Mouse (Mus musculus) mammary gland, adult 2 months (tissue): Measurements from ENCODE around the gene Piezo1. TPM values are rescaled to one million over a fixed set of nuclear protein-coding genes. Genes with fewer than 3 reads are reported as not detected.

ENCODE experiments used
- polyA plus RNA-seq: library from polyadenylated mRNA; depleted of rRNA; stranded (reverse); fragments of >200 nt; gene quantifications from 2 replicates; pipeline ENCODE4 v1.2.3, GENCODE M21; 2012; ENCODE audit warnings: low replicate concordance; rRNA removed

The Piezo1 gene
- polyA plus RNA-seq = 119 and 150 TPM in 2 replicates

DNA sequence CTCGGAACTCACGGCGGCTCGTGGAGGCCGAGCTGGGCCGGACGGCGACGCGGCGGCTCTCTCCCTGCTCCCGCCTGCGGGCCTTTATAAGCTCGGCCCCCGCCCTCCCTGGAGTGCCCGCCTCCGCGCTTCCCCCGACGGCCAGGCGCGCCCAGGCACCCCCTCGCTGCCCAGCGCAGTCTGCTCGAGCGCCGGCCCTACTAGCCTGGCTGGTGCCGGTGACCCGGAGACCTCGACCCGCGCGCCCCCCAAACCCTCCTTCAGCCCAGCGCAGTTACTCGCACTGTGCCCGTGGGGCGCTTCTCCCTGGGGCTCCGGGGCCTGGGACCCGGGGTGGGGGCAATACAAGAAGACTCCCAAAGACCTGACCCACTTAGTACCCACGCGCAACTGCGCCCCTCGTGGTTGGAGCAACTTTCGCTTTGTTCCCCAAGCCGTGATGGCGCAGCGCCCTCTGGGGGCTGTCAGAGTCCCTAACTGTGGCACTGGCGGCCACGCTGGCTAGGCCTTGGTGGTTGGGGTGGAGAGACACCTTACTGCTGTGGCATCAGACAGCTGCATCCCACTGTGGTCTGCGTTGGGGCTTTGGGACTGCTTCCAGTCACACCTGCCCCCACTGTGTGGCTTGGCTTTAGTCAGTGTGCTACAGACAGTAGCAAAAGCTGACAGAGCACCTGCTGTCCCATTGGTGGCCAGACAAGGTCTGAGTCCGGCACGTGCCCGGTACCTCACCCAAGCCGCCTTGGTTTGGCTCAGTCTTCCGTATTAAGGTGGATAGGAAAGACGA is at the start of gene Piezo1:
TSS of gene Piezo1 (minus strand) at position 65 of the 787 bp plus-strand sequence.

DNA sequence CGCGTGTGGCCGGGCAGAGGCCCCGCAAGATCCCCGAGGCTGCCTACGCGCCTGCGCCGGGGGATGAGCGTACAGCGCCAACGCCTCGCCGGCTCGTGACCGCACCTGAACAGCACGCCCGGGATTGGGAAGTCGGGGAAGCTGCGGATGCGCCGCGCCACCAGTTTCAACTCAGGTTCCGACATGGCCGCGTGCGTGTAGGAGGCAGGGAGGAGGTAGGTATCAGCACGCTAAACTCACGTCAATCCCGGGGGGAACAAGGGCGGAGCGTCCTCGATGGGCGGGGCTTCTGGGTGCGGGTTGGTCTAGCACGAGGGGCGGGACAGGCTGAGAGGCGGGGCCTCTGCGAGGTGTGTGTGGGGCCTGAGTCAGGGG is 25.5 kb upstream of the Piezo1 start, which contains the start of gene Aprt:
TSS of gene Aprt (minus strand) at position 262 of the 375 bp plus-strand sequence.

DNA sequence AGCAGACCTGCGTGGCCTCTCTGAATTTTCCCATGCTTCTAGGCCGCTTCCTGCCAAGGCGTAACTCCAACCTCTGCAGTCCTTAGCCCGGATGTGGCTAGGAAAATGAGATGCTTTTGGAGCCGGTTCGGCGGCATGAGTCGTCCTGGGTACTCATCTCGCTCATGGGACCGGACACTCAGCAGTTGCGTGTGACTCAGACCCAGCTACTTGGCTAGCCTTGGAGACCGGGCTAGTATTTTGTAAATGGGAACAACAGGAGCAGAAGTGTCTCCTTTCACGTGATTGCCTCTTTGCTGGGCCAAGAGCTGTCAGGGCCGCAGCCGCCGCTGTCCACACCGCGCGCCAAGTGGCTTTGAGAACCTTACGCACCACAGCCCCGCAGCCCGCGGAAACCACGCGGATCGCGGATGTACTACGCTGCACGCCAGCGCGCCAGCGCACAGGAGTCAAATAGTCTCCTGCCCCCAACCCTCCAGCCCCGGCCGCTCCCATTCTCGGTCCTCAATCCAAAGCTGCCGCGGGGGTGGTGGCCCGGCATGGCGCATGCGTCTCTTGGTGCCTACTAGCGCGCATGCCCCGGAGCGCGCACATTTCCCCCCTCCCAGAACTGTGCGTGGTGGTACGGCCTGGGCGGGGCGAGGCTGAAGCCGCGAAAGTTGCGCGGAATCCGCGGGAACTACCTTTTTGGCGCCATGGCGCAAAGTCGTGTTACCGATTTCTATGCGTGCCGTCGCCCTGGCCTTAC is 16.4 kb upstream of the Piezo1 start, which contains the start of gene Cdt1:
TSS of gene Cdt1 (plus strand) at position 655 of the 748 bp plus-strand sequence.

DNA sequence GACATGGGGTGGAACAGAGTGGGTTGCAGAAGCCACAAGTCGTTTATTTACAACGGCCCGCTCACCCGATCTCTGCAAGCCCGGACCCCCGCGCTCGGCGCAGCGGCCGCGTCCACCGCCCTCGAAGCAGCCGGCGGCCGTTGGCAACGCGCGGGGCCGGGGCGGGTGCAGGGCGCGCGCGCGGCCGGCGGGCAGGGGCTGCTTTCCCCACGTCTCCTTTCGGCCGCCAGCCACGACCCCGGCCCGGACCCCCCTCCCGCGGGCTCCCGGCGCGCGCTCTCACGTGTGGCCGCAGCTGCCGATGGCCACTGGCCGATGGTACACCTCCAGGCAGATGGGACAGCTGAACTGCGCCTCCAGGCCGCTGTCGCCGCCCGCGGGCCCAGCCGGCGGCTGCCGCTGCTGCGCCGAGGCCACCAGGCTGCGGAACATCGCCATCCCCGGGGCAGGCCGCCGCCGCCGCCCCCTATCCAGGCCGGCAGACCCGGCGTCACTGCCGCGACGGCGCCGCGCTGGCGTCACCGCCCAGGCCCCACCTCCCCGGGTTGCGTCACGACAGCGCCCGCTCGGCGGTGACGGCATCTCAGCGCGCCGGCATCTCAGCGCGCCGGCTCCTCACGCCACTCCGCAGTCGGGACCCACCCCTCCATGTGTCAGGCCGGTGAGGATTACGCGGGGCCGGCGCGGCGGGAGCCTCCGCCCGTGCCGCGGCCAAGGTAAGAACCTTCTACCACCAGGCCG is 75.4 kb downstream of the Piezo1 start, which contains the start of the genes Rnf166 and Ctu2:
TSS of gene Rnf166 (minus strand) at position 485 of the 741 bp plus-strand sequence.
TSS of gene Ctu2 (plus strand) at position 564 of the 741 bp plus-strand sequence.

DNA sequence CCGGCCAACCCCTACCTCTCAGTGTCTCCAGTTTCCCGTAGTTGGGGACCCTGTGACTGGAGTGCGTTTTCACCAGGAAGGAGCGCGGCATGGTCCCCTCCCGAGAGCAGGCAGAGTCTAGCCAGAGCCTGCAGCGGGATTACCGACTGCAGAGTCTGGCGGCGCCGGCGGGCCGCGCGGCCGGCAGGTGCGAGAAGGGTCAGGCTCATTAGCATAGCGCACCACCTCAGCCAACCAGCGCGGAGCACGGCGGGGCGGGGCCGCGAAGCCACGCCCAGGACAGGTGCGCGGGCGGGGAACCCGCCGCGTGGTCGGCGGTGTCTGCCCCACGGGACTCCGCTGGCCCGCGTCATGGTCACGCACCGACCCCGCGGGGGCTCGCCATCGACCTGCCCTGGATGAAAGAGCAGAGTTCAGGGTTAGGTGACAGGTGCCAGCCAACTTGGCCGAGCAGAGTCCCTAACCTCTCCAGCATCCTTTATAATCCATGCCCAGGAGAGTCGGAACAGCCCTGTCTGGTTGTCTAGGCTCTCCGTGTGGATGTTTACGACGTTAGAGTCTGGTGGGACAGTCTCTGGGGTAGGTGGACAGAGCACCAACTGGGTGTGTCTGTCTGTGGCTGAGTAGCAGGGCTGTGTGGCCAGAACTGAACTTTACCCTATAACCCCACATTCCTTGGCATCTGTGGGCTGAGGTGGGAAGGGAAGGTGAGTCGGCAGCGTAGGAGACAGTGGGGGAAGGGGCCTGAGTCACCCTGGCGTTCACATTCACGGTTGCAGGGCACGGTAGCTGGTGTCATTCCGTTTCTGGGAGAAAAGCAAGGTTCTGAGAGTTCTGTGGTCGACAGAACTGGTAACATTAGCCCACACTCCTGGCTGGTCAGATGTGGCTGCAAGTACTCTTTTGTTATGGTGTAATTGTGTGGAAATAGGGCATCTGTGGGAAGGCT is 90.3 kb downstream of the Piezo1 start, which contains the start of gene Snai3:
TSS of gene Snai3 (minus strand) at position 210 of the 949 bp plus-strand sequence.

DNA sequence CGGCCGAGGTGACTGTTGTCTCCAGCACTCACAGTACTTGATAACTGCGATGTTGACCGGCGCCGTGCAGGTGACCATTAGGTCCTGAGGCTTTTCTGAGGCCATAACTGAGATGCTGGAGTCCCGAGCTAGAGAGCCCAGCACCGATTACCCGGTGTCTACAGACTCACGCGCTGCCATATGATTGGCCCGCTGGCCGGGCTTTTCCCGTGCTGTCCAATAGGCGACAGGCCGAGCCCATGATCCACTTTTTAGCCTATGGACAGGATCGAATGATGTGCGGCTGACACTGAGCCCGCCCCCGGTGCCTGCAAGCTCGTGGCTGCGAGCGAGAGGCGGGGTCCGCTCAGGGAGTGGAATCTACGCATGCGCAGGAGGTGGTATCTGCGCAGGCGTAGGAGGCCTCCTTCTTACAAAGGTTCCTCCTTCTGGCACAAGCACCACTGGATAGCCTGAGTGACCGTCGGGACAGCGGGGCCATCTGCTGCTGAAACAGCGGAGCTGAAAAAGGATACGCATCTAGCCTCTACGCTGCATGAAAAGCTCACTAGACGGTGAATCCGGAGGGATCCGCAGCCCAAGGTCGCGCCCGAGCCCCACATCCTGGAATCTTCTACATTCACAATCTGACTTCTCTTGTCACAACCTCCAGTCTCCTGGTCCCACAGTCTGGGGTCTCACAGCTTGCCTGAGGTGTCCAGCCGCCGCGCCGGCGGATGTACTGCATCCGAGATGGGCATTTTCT is 107.7 kb downstream of the Piezo1 start, which contains the start of gene Mvd:
TSS of gene Mvd (minus strand) at position 161 of the 745 bp plus-strand sequence.

DNA sequence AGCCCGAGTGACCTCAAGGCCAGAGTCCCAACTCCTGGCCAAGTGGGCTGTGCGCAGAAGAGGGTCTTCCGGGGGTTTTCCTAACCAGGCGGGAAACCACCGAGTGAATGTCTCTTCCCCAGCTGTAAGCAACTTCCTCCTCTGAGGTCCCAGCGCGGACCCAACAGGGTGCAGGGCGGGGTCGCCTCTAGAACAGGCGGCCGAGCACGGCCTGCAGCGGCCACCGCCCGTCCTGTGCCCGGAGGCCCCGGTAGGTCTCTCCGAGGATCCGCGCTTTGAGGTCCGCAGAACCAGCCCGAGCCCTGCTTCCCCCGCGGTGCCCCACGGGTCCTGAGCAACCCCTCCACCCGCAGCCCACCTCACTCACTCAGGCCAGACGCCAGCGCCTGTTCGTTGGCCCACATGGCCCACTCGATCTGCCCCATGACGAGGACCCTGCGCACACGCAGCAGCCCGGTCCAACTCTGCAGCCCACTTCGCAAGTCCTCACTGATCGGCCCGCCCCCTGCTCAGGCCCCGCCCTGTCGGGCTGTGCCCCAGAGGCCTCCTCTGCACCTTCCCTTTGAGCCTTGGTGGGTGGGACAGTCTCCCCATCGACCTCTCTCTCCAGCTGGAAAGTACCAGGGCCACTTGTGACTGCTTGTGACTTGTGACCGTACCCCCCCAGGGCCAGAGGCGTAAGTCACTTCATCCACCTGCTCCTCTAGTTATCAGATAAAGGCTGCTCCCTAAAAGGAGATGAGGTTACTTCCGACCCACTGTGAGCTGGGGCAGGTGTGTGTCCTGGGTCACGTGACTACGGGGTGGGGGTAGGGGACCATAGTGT is 118.5 kb downstream of the Piezo1 start, which contains the start of gene Cyba:
TSS of gene Cyba (minus strand) at position 488 of the 826 bp plus-strand sequence.

Other genes starting within 250 kb of the Piezo1 start
- not detected in 2 replicates for gene Trhr2, start 190.6 kb downstream of the Piezo1 start, polyA plus RNA-seq
- gene Zc3h18, start 174.7 kb downstream of the Piezo1 start, polyA plus RNA-seq = 19.4 and 33.3 TPM in 2 replicates
- gene Il17c, start 129.3 kb downstream of the Piezo1 start, polyA plus RNA-seq = 0.24 and 0.84 TPM in 2 replicates
- gene Cyba, start 118.4 kb downstream of the Piezo1 start, polyA plus RNA-seq = 239 and 467 TPM in 2 replicates
- gene Mvd, start 107.9 kb downstream of the Piezo1 start, polyA plus RNA-seq = 34.7 and 40.7 TPM in 2 replicates
- gene Snai3, start 90.6 kb downstream of the Piezo1 start, polyA plus RNA-seq = 7.1 and 8.1 TPM in 2 replicates
- gene Rnf166, start 75.3 kb downstream of the Piezo1 start, polyA plus RNA-seq = 114 and 121 TPM in 2 replicates
- gene Ctu2, start 75.2 kb downstream of the Piezo1 start, polyA plus RNA-seq = 28.3 and 43.6 TPM in 2 replicates
- 15.1 and 45.5 TPM in 2 replicates for gene Cdt1, start 16.7 kb upstream of the Piezo1 start, polyA plus RNA-seq
- 101 and 127 TPM in 2 replicates for gene Aprt, start 25.6 kb upstream of the Piezo1 start, polyA plus RNA-seq
- gene Galns, start 60.1 kb upstream of the Piezo1 start, polyA plus RNA-seq = 14.4 and 14.9 TPM in 2 replicates
- 120 and 189 TPM in 2 replicates for gene Trappc2l, start 60.3 kb upstream of the Piezo1 start, polyA plus RNA-seq
- not detected in 2 replicates for gene Pabpn1l, start 71.4 kb upstream of the Piezo1 start, polyA plus RNA-seq
- 15.8 and 24.7 TPM in 2 replicates for gene Cbfa2t3, start 147.8 kb upstream of the Piezo1 start, polyA plus RNA-seq
- gene Acsf3, start 224.2 kb upstream of the Piezo1 start, polyA plus RNA-seq = 34.4 and 36.2 TPM in 2 replicates